14 mouse cellular contexts compared by ENCODE assay signal in genomic region chr13:8248016-8248667, GRCm38 (mm10). TPM values are rescaled to one million over a fixed set of nuclear protein-coding genes. Genes with fewer than 3 reads are reported as not detected.
"Had no signal": no experiment of that assay in that cellular context is flagged by ENCODE, and none has a peak within 500 bp of the region (broad histone marks: within the 10 kb centered on the region; RNA-seq: fewer than 3 reads in every experiment).

No protein-coding gene starts in this region.

- H3K4me3 ChIP-seq: kidney, embryonic 15.5 days; left cerebral cortex, adult 2 months; limb, embryonic 10.5 days; liver, embryonic 12.5 days; lung, embryonic 15.5 days; midbrain, embryonic 13.5 days had no signal

- ATAC-seq: liver, embryonic 12.5 days; midbrain, embryonic 13.5 days had no signal

- DNase-seq: kidney, adult 2 months; kidney, postnatal 14 days; retina, postnatal 1 day; right cerebral cortex, postnatal 4 days; spleen, adult 18-20 months; thymus, adult 18-20 months; thymus, postnatal 14 days had no signal

- H3K9me3 ChIP-seq: kidney, embryonic 15.5 days; limb, embryonic 10.5 days; liver, embryonic 12.5 days; lung, embryonic 15.5 days; midbrain, embryonic 13.5 days had no signal

- H3K27me3 ChIP-seq: kidney, embryonic 15.5 days; liver, embryonic 12.5 days; lung, embryonic 15.5 days; midbrain, embryonic 13.5 days had no signal

- H3K36me3 ChIP-seq: kidney, embryonic 15.5 days; limb, embryonic 10.5 days; liver, embryonic 12.5 days; lung, embryonic 15.5 days; midbrain, embryonic 13.5 days had no signal

- H3K4me1 ChIP-seq: kidney, embryonic 15.5 days; limb, embryonic 10.5 days; liver, embryonic 12.5 days; lung, embryonic 15.5 days; midbrain, embryonic 13.5 days had no signal

- H3K9ac ChIP-seq: kidney, embryonic 15.5 days; liver, embryonic 12.5 days; lung, embryonic 15.5 days; midbrain, embryonic 13.5 days had no signal

- H3K4me2 ChIP-seq: kidney, embryonic 15.5 days; liver, embryonic 12.5 days; lung, embryonic 15.5 days; midbrain, embryonic 13.5 days had no signal

- H3K27ac ChIP-seq: kidney, embryonic 15.5 days; left cerebral cortex, adult 2 months; limb, embryonic 10.5 days; liver, embryonic 12.5 days; lung, embryonic 15.5 days; midbrain, embryonic 13.5 days had no signal

RNA-seq across cellular contexts. Expression of gene Adarb2, which starts 45.5 kb away (rescaled TPM):
- polyA plus RNA-seq: kidney, adult 2 months; large intestine, adult 2 months had no signal
